Mouse (Mus musculus): Measurements from ENCODE around the gene Ptgfrn. TPM values are rescaled to one million over a fixed set of nuclear protein-coding genes. Genes with fewer than 3 reads are reported as not detected.

The Ptgfrn gene
- polyA plus RNA-seq, 1 experiment from 2014 or later, result 0.17 TPM

DNA sequence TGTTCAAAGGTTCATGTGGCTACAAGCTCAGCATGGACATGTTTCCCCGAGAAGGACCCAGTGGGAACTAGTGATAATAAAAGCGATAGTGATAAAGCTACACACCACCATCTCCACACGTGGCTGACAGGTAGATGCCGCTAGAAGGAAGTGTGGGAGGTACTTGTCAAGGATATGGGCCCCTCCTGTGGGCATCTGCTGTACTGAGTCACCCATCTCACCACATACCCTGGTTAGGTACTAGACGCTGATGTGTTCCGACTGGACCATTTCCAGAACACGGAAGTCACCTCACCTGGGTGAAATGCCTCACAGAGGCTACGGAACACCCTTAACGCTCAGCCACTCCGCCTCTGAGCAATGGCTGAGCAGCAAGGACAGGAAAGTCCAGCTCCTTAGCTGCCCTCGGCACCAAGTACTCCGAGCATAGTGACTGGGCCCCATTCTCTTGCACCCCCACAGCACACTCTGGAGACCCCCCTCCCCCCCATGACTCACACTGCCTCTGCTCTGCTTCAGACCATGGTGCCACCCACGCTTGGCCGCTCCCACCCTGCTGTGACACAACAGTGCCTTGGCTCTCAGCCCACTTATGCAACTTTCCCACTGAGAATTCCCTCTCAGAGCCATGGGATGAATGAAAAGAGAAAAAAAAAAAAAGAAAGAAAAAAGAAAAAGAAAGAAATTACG, 62.3 kb downstream of the Ptgfrn start:
- no peak overlapping the region for H3K9ac ChIP-seq (ENCODE audit: low read depth, low read length)
- no peak overlapping the region for H3K4me2 ChIP-seq (ENCODE audit: low read depth, low read length)
- no peaks in the 10 kb centered on the region for H3K36me3 ChIP-seq (ENCODE audit: control insufficient read depth, insufficient read depth)
- no peak overlapping the region for H3K4me3 ChIP-seq (ENCODE audit: low read depth, low read length)
- no peak overlapping the region for H3K27ac ChIP-seq (ENCODE audit: low read length)
- no peaks in the 10 kb centered on the region for H3K4me1 ChIP-seq (ENCODE audit: control insufficient read depth, low read depth, low read length)
- 64% methylated on average over 15 of the region's 15 CpGs for WGBS (ENCODE audit: insufficient replicate concordance)
- peak; percentile 56; the same call in 1 of the 2 replicates for ATAC-seq (ENCODE audit: low read depth)
- H3K27me3 ChIP-seq (ENCODE audit: control insufficient read depth, insufficient read depth, low read depth, low read length), result no peaks in the 10 kb centered on the region
- H3K9me3 ChIP-seq (replicated peaks; ENCODE audit: control insufficient read depth, low read length), result no peaks in the 10 kb centered on the region

DNA sequence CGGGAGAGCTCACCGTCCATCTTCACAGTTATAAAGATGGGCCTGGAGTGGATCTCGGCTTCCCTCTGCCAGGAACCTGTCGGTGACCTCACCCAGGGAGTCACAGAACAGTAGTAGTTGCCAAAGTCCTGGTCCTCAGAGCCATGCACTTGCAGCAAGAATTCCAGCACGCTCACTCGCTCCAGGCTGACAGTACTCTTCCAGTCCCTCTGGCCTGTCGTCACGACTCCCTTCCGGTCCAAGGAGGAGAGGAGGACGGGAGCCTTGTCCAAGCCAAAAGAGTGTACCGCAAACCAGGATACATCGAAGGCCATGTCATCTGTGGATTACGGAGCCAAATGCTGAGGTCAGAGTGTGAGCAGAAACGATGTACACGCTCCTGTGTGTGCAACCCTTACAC, 64.6 kb downstream of the Ptgfrn start:
- no peak for ATAC-seq (ENCODE audit: low read depth)
- no peak overlapping the region for H3K9ac ChIP-seq (ENCODE audit: low read depth, low read length)
- H3K36me3 ChIP-seq (ENCODE audit: control insufficient read depth, insufficient read depth), result no peaks in the 10 kb centered on the region
- no peaks in the 10 kb centered on the region for H3K9me3 ChIP-seq (replicated peaks; ENCODE audit: control insufficient read depth, low read length)
- no peak overlapping the region for H3K4me3 ChIP-seq (ENCODE audit: low read depth, low read length)
- WGBS (ENCODE audit: insufficient replicate concordance), result 81% methylated on average over 15 of the region's 15 CpGs
- H3K4me2 ChIP-seq (ENCODE audit: low read depth, low read length), result no peak overlapping the region
- no peaks in the 10 kb centered on the region for H3K27me3 ChIP-seq (ENCODE audit: control insufficient read depth, insufficient read depth, low read depth, low read length)
- H3K27ac ChIP-seq (ENCODE audit: low read length), result no peak overlapping the region
- H3K4me1 ChIP-seq (ENCODE audit: control insufficient read depth, low read depth, low read length), result no peaks in the 10 kb centered on the region

DNA sequence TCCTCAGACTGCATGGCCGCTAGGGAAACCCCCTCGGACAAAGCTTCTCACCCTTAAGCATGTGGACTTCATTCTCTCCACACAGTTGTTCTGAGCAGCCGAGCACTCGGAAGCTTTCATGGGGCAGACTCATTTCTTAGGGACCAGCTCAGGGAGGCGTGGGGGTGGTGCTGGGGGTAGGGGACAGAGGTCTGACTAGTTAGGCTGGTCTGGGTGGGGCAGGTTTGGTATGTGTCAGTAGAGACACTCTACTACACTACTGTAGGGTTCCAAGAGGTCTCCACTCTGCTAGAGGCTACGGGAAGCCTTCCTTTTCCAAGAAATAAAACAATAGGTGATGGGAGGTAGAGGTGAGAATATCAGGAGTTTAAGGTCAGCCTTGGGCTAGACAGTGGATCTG, 65.4 kb downstream of the Ptgfrn start:
- H3K27ac ChIP-seq (ENCODE audit: low read length), result no peak overlapping the region
- ATAC-seq (ENCODE audit: low read depth), result no peak
- no peak overlapping the region for H3K4me2 ChIP-seq (ENCODE audit: low read depth, low read length)

DNA sequence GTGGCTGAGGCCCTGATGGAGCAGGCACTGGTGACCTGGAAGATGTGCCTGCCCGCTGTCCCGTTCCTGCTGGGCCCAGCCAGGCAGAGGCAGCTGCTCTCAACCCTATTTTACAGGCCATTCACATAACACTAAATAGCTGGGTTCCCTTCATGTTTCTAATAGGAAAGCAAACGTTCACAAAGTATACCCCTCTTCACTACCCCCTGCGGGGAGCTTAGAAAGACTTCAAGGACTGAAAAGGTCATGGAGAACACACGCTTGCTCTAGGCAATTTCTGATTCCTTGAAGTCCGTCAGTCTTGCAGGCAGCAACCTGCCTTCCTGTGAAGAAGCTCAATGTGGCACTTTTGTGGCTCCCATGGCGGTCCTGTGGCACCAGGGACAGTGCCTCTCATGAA, 68.1 kb downstream of the Ptgfrn start:
- Histone ChIP-seq H3K9me3 (replicated peaks; ENCODE audit: control insufficient read depth, low read length) (no peaks in the 10 kb centered on the region), H3K36me3 (ENCODE audit: control insufficient read depth, insufficient read depth) (no peaks in the 10 kb centered on the region), H3K4me2 (ENCODE audit: low read depth, low read length) (no peak overlapping the region), H3K4me1 (ENCODE audit: control insufficient read depth, low read depth, low read length) (no peaks in the 10 kb centered on the region), H3K4me3 (ENCODE audit: low read depth, low read length) (no peak overlapping the region), H3K27ac (ENCODE audit: low read length) (no peak overlapping the region), H3K27me3 (ENCODE audit: control insufficient read depth, insufficient read depth, low read depth, low read length) (no peaks in the 10 kb centered on the region), H3K9ac (ENCODE audit: low read depth, low read length) (no peak overlapping the region)
- 67% methylated on average over 7 of the region's 7 CpGs for WGBS (ENCODE audit: insufficient replicate concordance)
- no peak for ATAC-seq (ENCODE audit: low read depth)

More for the DNA sequence above, 65.4 kb downstream of the Ptgfrn start:
- Histone ChIP-seq H3K27me3 (ENCODE audit: control insufficient read depth, insufficient read depth, low read depth, low read length) (no peaks in the 10 kb centered on the region), H3K9me3 (replicated peaks; ENCODE audit: control insufficient read depth, low read length) (no peaks in the 10 kb centered on the region), H3K4me3 (ENCODE audit: low read depth, low read length) (no peak overlapping the region), H3K4me1 (ENCODE audit: control insufficient read depth, low read depth, low read length) (no peaks in the 10 kb centered on the region), H3K36me3 (ENCODE audit: control insufficient read depth, insufficient read depth) (no peaks in the 10 kb centered on the region), H3K9ac (ENCODE audit: low read depth, low read length) (no peak overlapping the region)
- 70% methylated on average over 6 of the region's 6 CpGs for WGBS (ENCODE audit: insufficient replicate concordance)

DNA sequence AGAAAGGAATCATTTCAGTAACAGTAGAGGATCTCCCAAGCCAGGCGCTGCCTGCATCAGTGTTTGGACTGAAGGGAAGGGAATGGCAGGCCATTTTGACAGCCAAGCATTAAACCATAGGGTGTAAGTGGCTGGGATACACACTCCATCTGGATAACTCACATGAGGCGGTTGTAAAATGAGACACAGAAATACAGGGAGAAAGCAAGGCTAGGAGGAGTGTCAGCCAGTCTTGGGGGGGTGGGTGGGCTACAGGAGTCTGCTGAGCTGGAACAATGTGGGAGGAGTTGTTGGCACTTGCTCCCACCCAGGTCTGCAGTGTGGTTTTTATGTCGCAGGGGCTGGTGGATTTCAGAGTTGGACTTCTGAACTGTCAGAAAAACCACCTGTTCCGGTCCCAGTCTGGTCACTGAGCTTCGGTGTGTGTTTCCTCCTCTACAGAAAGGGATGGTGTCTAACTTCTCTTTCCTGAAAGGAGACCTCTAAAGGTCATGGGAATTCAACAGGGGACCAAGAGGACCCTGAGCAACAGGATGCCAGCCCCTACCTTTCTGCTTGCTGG, 72.0 kb downstream of the Ptgfrn start:
- Histone ChIP-seq H3K4me1 (ENCODE audit: control insufficient read depth, low read depth, low read length) (no peaks in the 10 kb centered on the region), H3K9me3 (replicated peaks; ENCODE audit: control insufficient read depth, low read length) (no peaks in the 10 kb centered on the region), H3K36me3 (ENCODE audit: control insufficient read depth, insufficient read depth) (no peaks in the 10 kb centered on the region), H3K4me2 (ENCODE audit: low read depth, low read length) (no peak overlapping the region), H3K27me3 (ENCODE audit: control insufficient read depth, insufficient read depth, low read depth, low read length) (no peaks in the 10 kb centered on the region), H3K9ac (ENCODE audit: low read depth, low read length) (no peak overlapping the region), H3K27ac (ENCODE audit: low read length) (no peak overlapping the region), H3K4me3 (ENCODE audit: low read depth, low read length) (no peak overlapping the region)
- 45% methylated on average over 5 of the region's 5 CpGs for WGBS (ENCODE audit: insufficient replicate concordance)
- ATAC-seq (ENCODE audit: low read depth), result no peak

DNA sequence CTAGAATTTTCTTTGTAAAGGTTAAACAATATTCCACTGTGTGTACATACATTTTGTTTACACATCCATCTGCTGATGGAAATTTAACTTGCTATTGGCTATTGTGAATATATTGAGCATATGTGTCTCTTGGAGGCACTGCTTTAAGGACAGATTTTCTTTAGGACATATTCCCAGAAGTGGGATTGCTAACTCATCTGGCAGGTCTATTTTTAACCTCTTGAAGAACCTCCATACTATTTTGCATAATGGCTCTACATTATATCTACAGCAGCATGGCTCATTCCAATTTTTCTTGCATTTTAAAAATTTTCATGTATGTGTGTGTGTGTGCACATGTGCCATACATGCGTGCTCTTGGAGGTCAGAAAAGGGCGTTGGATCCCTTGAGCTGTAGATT, 74.1 kb downstream of the Ptgfrn start:
- H3K27me3 ChIP-seq (ENCODE audit: control insufficient read depth, insufficient read depth, low read depth, low read length), result no peaks in the 10 kb centered on the region
- H3K9ac ChIP-seq (ENCODE audit: low read depth, low read length), result no peak overlapping the region
- H3K36me3 ChIP-seq (ENCODE audit: control insufficient read depth, insufficient read depth), result no peaks in the 10 kb centered on the region
- H3K27ac ChIP-seq (ENCODE audit: low read length), result no peak overlapping the region
- ATAC-seq (ENCODE audit: low read depth), result no peak
- 81% methylated on average over 2 of the region's 2 CpGs for WGBS (ENCODE audit: insufficient replicate concordance)
- H3K4me3 ChIP-seq (ENCODE audit: low read depth, low read length), result no peak overlapping the region
- H3K4me2 ChIP-seq (ENCODE audit: low read depth, low read length), result no peak overlapping the region
- no peaks in the 10 kb centered on the region for H3K4me1 ChIP-seq (ENCODE audit: control insufficient read depth, low read depth, low read length)
- no peaks in the 10 kb centered on the region for H3K9me3 ChIP-seq (replicated peaks; ENCODE audit: control insufficient read depth, low read length)

DNA sequence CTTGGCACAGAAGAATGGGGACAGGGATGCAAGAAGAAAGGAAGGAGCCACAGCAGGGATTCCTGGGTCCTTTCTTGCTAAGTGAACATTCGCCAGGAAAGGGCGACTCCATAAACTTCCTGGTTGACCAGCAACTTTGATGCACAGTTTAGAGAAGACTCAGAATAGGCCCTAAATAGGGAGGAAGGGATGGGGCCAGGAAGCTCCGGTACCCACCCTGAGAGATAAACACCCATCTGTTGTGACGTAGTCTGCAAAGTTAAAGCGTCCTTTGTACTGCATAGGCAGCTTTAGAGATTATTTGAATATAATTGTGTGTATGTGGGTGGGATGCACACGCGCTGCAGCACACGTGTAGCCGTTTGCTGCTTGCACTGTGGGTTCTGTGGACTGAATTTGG, 75.6 kb downstream of the Ptgfrn start:
- Histone ChIP-seq H3K36me3 (ENCODE audit: control insufficient read depth, insufficient read depth) (no peaks in the 10 kb centered on the region), H3K4me2 (ENCODE audit: low read depth, low read length) (no peak overlapping the region), H3K9me3 (replicated peaks; ENCODE audit: control insufficient read depth, low read length) (no peaks in the 10 kb centered on the region), H3K4me3 (ENCODE audit: low read depth, low read length) (no peak overlapping the region), H3K27ac (ENCODE audit: low read length) (no peak overlapping the region), H3K9ac (ENCODE audit: low read depth, low read length) (no peak overlapping the region), H3K27me3 (ENCODE audit: control insufficient read depth, insufficient read depth, low read depth, low read length) (no peaks in the 10 kb centered on the region), H3K4me1 (ENCODE audit: control insufficient read depth, low read depth, low read length) (no peaks in the 10 kb centered on the region)
- WGBS (ENCODE audit: insufficient replicate concordance), result 67% methylated on average over 9 of the region's 9 CpGs
- ATAC-seq (ENCODE audit: low read depth), result no peak

DNA sequence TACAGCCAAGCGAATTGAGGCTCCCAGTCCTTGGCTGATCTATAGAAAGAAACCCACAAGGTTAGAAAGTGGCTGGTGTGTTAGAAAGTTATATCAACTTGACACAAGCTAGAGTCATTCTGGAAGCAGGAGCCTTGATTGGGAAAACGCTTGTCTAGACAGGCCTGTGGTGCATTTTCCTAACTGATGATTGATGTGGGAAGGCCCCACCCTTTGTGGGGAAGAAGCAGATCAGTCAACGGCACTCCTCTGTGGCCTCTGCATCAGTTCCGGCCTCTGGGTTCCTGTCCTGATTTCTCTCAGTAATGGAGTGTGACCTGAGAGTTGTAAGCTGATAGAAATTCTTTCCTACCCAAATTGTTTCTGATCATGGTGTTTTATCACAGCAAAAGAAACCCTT, 76.4 kb downstream of the Ptgfrn start:
- Histone ChIP-seq H3K4me3 (ENCODE audit: low read depth, low read length) (no peak overlapping the region), H3K36me3 (ENCODE audit: control insufficient read depth, insufficient read depth) (no peaks in the 10 kb centered on the region), H3K27ac (ENCODE audit: low read length) (no peak overlapping the region), H3K4me2 (ENCODE audit: low read depth, low read length) (no peak overlapping the region), H3K27me3 (ENCODE audit: control insufficient read depth, insufficient read depth, low read depth, low read length) (no peaks in the 10 kb centered on the region), H3K4me1 (ENCODE audit: control insufficient read depth, low read depth, low read length) (no peaks in the 10 kb centered on the region), H3K9ac (ENCODE audit: low read depth, low read length) (no peak overlapping the region), H3K9me3 (replicated peaks; ENCODE audit: control insufficient read depth, low read length) (no peaks in the 10 kb centered on the region)
- 27% methylated on average over 4 of the region's 4 CpGs for whole genome bisulfite sequencing (ENCODE audit: insufficient replicate concordance)
- no peak for ATAC-seq (ENCODE audit: low read depth)

DNA sequence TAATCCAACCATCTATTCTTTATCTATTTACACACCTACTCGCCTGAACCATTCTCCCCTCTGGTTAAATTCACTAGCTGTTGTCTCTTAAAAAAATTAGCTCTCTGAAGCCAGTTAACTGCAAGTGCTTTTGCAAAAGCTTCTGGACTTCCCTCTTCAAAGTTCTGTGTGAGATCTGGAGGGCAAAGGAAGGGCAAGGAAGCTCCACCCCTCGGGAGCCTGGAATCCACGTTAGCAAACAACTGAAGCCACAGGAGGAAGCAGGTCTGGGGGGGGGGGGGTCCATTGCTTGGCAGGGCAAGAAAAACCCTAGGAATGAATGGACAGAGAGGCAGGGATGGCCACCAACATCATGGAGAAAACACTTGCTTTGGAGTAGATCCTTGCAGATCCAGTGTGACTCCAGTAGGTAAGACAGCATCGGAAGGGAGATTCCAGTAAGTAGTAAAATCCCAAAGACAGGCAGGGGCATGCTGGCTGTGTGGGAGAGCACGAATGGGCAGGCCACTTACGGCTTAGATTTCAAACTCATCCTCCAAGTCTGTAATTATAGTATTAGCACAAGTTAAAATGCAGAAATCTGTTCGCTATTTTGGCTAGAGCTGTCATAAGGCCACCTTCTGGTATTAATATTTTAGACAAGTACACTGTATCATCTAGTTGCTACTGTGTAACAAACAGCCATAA, 78.5 kb downstream of the Ptgfrn start:
- H3K9ac ChIP-seq (ENCODE audit: low read depth, low read length), result no peak overlapping the region
- H3K4me2 ChIP-seq (ENCODE audit: low read depth, low read length), result no peak overlapping the region
- no peaks in the 10 kb centered on the region for H3K36me3 ChIP-seq (ENCODE audit: control insufficient read depth, insufficient read depth)
- no peak for ATAC-seq (ENCODE audit: low read depth)
- WGBS (ENCODE audit: insufficient replicate concordance), result 37% methylated on average over 7 of the region's 7 CpGs
- H3K27ac ChIP-seq (ENCODE audit: low read length), result no peak overlapping the region
- no peaks in the 10 kb centered on the region for H3K4me1 ChIP-seq (ENCODE audit: control insufficient read depth, low read depth, low read length)
- no peaks in the 10 kb centered on the region for H3K27me3 ChIP-seq (ENCODE audit: control insufficient read depth, insufficient read depth, low read depth, low read length)
- no peak overlapping the region for H3K4me3 ChIP-seq (ENCODE audit: low read depth, low read length)
- no peaks in the 10 kb centered on the region for H3K9me3 ChIP-seq (replicated peaks; ENCODE audit: control insufficient read depth, low read length)

All from liver, embryonic 16.5 days (tissue).